Comparison of ENCODE assay signal across 8 mouse cellular contexts in genomic region chr2:136057861-136058331, GRCm38 (mm10). TPM values are rescaled to one million over a fixed set of nuclear protein-coding genes. Genes with fewer than 3 reads are reported as not detected.
A peak's percentile ranks its signal among the peaks of the same experiment; 100 is the strongest.
DNase-seq lines count a peak whose midpoint lies in the region; ATAC-seq lines count a peak whose summit lies in the region.

No protein-coding gene starts in this region.

- peak overlapping the region; percentile 24 for H3K4me3 ChIP-seq in heart, embryonic 12.5 days
- H3K4me3 ChIP-seq in embryonic facial prominence, embryonic 15.5 days (replicated peaks), result peak overlapping the region; percentile 21
- peak overlapping the region; percentile 50 for H3K4me3 ChIP-seq in neural tube, embryonic 14.5 days (ENCODE audit: low read depth, low read length)

- peaks cover 9% of the 10 kb centered on the region for H3K4me1 ChIP-seq in heart, embryonic 12.5 days (replicated peaks)
- H3K4me1 ChIP-seq in embryonic facial prominence, embryonic 15.5 days, result peaks cover 19% of the 10 kb centered on the region
- peaks cover 9% of the 10 kb centered on the region; the same call in 1 of the 2 replicates for H3K4me1 ChIP-seq in neural tube, embryonic 14.5 days (ENCODE audit: control insufficient read depth, insufficient read depth, low read length)

- H3K4me2 ChIP-seq in heart, embryonic 12.5 days, result peak overlapping the region; percentile 58
- peak overlapping the region; percentile 38 for H3K4me2 ChIP-seq in embryonic facial prominence, embryonic 15.5 days (replicated peaks)
- peak overlapping the region; percentile 52 for H3K4me2 ChIP-seq in neural tube, embryonic 14.5 days (ENCODE audit: low read depth, low read length)

- H3K36me3 ChIP-seq in heart, embryonic 12.5 days, result no peaks in the 10 kb centered on the region
- H3K36me3 ChIP-seq in embryonic facial prominence, embryonic 15.5 days, result no peaks in the 10 kb centered on the region
- no peaks in the 10 kb centered on the region for H3K36me3 ChIP-seq in neural tube, embryonic 14.5 days (ENCODE audit: control insufficient read depth, insufficient read depth, low read length)

- DNase-seq in heart, adult 9 months (ENCODE audit: low spot score in 2 of 2), result no peak
- DNase-seq in ES-CJ7 (ENCODE audit: low read depth, low spot score), result peak; percentile 30
- DNase-seq in layer of hippocampus, adult 9-10 months (ENCODE audit: low spot score), result peak; percentile 15
- no peak for DNase-seq in B cell, adult 2 months
- no peak for DNase-seq in spleen, postnatal 10 days (ENCODE audit: low spot score in 2 of 2)

- H3K9me3 ChIP-seq in heart, embryonic 12.5 days (replicated peaks), result no peaks in the 10 kb centered on the region
- no peaks in the 10 kb centered on the region for H3K9me3 ChIP-seq in embryonic facial prominence, embryonic 15.5 days (replicated peaks)
- no peaks in the 10 kb centered on the region for H3K9me3 ChIP-seq in neural tube, embryonic 14.5 days (ENCODE audit: control insufficient read depth, low read length)

- H3K27ac ChIP-seq in heart, embryonic 12.5 days (ENCODE audit: poor library complexity, severe bottlenecking), result no peak overlapping the region
- H3K27ac ChIP-seq in embryonic facial prominence, embryonic 15.5 days (replicated peaks), result no peak overlapping the region
- peak overlapping the region; percentile 98 for H3K27ac ChIP-seq in neural tube, embryonic 14.5 days (ENCODE audit: low read depth, low read length)

- peaks cover 44% of the 10 kb centered on the region for H3K27me3 ChIP-seq in heart, embryonic 12.5 days (replicated peaks)
- H3K27me3 ChIP-seq in embryonic facial prominence, embryonic 15.5 days, result peaks cover 38% of the 10 kb centered on the region
- H3K27me3 ChIP-seq in neural tube, embryonic 14.5 days (ENCODE audit: control insufficient read depth, insufficient read depth, low read length), result peaks cover 6% of the 10 kb centered on the region; the same call in 1 of the 2 replicates

- ATAC-seq in heart, embryonic 12.5 days (ENCODE audit: insufficient number of reproducible peaks, low FRiP score), result no peak
- no peak for ATAC-seq in embryonic facial prominence, embryonic 15.5 days (ENCODE audit: insufficient number of reproducible peaks, low FRiP score, low TSS enrichment, low read depth)
- ATAC-seq in neural tube, embryonic 14.5 days (ENCODE audit: low read depth), result peak; percentile 57

- H3K9ac ChIP-seq in heart, embryonic 12.5 days, result no peak overlapping the region
- H3K9ac ChIP-seq in embryonic facial prominence, embryonic 15.5 days, result no peak overlapping the region
- H3K9ac ChIP-seq in neural tube, embryonic 14.5 days (replicated peaks; ENCODE audit: low read depth, low read length), result peak overlapping the region; percentile 87

- WGBS in heart, embryonic 12.5 days, result 5% methylated on average over 19 of the region's 19 CpGs
- 3% methylated on average over 19 of the region's 19 CpGs for WGBS in embryonic facial prominence, embryonic 15.5 days
- 4% methylated on average over 19 of the region's 19 CpGs for WGBS in neural tube, embryonic 14.5 days

RNA-seq across cellular contexts. Expression of gene Lamp5, which starts 5.9 kb away (rescaled TPM):
- 0.13 TPM in 2 replicates for polyA plus RNA-seq in heart, embryonic 12.5 days (2016; fragmentation: Nextera tagmentation; extraction: Ambion mirVana)
- polyA plus RNA-seq in embryonic facial prominence, embryonic 15.5 days (2015; fragmentation: Nextera tagmentation; extraction: Ambion mirVana), result 0.20 and 0.43 TPM in 2 replicates
- 351 and 352 TPM in 2 replicates for polyA plus RNA-seq in neural tube, embryonic 14.5 days (2014; fragmentation: Nextera tagmentation; extraction: Ambion mirVana)

Comparison
In these comparisons a context has a peak if more than half of its experiments do, and no peak if none do; other contexts are left out.
1. DNase-seq: peak in ES-CJ7 (single experiment) and layer of hippocampus, adult 9-10 months (single experiment); none in heart, adult 9 months (0 of 2), B cell, adult 2 months (0 of 2) and spleen, postnatal 10 days (0 of 2).
2. RNA of gene Lamp5, which starts 5.9 kb away (polyA plus RNA-seq): 351 to 352 TPM in neural tube, embryonic 14.5 days; 0.20 to 0.43 TPM in embryonic facial prominence, embryonic 15.5 days and 0.13 TPM in heart, embryonic 12.5 days; every median in the first group is over 100 times any median in the second.
3. Peak in every context shown above with its lines, with median percentiles within 50 percentile points of each other: H3K4me2 ChIP-seq and H3K4me3 ChIP-seq.